Mouse (Mus musculus): Measurements from ENCODE around the gene Atg10.

Gene Atg10

GRCm38 (mm10) chr13:91118156-91118555 lies 105.6 kb downstream of the Atg10 start:
- ATAC-seq (ENCODE audit: low TSS enrichment) = no peak

GRCm38 (mm10) chr13:91114880-91115279 lies 108.9 kb downstream of the Atg10 start:
- ATAC-seq (ENCODE audit: low TSS enrichment) = no peak

- peak; percentile 88 for ATAC-seq (ENCODE audit: low TSS enrichment)
These were observed 116.3 kb downstream of the Atg10 start for GRCm38 (mm10) chr13:91107308-91107946.

- no peak for ATAC-seq (ENCODE audit: low TSS enrichment)
These were observed 121.5 kb downstream of the Atg10 start for GRCm38 (mm10) chr13:91102238-91102637.

- ATAC-seq (ENCODE audit: low TSS enrichment) = no peak
These were observed 123.4 kb downstream of the Atg10 start for GRCm38 (mm10) chr13:91100417-91100816.

GRCm38 (mm10) chr13:91094851-91095250 lies 128.9 kb downstream of the Atg10 start:
- ATAC-seq (ENCODE audit: low TSS enrichment) = no peak

- peak; percentile 62 for ATAC-seq (ENCODE audit: low TSS enrichment)
These were observed 129.6 kb downstream of the Atg10 start for GRCm38 (mm10) chr13:91094196-91094595.

- ATAC-seq (ENCODE audit: low TSS enrichment) = 0 out of 2 replicates have a peak, but pooled peaks have one; percentile 11
These were observed 130.2 kb downstream of the Atg10 start for GRCm38 (mm10) chr13:91093610-91094009.

GRCm38 (mm10) chr13:91093162-91093561 lies 130.6 kb downstream of the Atg10 start:
- peak; percentile 41; the same call in 1 of the 2 replicates for ATAC-seq (ENCODE audit: low TSS enrichment)

GRCm38 (mm10) chr13:91091731-91092190 lies 132.0 kb downstream of the Atg10 start:
- ATAC-seq (ENCODE audit: low TSS enrichment) = peak; percentile 83

GRCm38 (mm10) chr13:91090861-91091730 lies 132.7 kb downstream of the Atg10 start:
- no peak for ATAC-seq (ENCODE audit: low TSS enrichment)

- no peak for ATAC-seq (ENCODE audit: low TSS enrichment)
These were observed 137.3 kb downstream of the Atg10 start for GRCm38 (mm10) chr13:91086361-91086900.

- peak; percentile 100 for ATAC-seq (ENCODE audit: low TSS enrichment)
These were observed 151.4 kb downstream of the Atg10 start for GRCm38 (mm10) chr13:91072351-91072750.

GRCm38 (mm10) chr13:91060871-91061270 lies 162.9 kb downstream of the Atg10 start:
- ATAC-seq (ENCODE audit: low TSS enrichment) = no peak

GRCm38 (mm10) chr13:91048171-91048570 lies 175.6 kb downstream of the Atg10 start:
- no peak for ATAC-seq (ENCODE audit: low TSS enrichment)

GRCm38 (mm10) chr13:91046851-91047250 lies 176.9 kb downstream of the Atg10 start:
- ATAC-seq (ENCODE audit: low TSS enrichment) = no peak

GRCm38 (mm10) chr13:91041236-91041635 lies 182.5 kb downstream of the Atg10 start:
- ATAC-seq (ENCODE audit: low TSS enrichment) = no peak

- no peak for ATAC-seq (ENCODE audit: low TSS enrichment)
These were observed 183.3 kb downstream of the Atg10 start for GRCm38 (mm10) chr13:91040421-91040820.

GRCm38 (mm10) chr13:91039201-91039807 lies 184.5 kb downstream of the Atg10 start:
- peak; percentile 97 for ATAC-seq (ENCODE audit: low TSS enrichment)

- no peak for ATAC-seq (ENCODE audit: low TSS enrichment)
These were observed 185.1 kb downstream of the Atg10 start for GRCm38 (mm10) chr13:91038636-91039035.

GRCm38 (mm10) chr13:91038034-91038433 lies 185.7 kb downstream of the Atg10 start:
- no peak for ATAC-seq (ENCODE audit: low TSS enrichment)

GRCm38 (mm10) chr13:91037405-91037804 lies 186.4 kb downstream of the Atg10 start:
- ATAC-seq (ENCODE audit: low TSS enrichment) = no peak
